Mouse (Mus musculus) stomach, postnatal 0 days (tissue): ENCODE results near the gene Calhm1.

ENCODE experiments used
- CTCF ChIP-seq: IDR thresholded peaks from 2 replicates; pipeline ENCODE4 v1.5.1; 2016; ENCODE audit warnings: antibody characterized with exemption, low read depth, mild to moderate bottlenecking, moderate library complexity
- EP300 ChIP-seq: optimal IDR thresholded peaks from 2 replicates; pipeline ENCODE3; 2016; ENCODE audit warnings: antibody characterized with exemption

DNA sequence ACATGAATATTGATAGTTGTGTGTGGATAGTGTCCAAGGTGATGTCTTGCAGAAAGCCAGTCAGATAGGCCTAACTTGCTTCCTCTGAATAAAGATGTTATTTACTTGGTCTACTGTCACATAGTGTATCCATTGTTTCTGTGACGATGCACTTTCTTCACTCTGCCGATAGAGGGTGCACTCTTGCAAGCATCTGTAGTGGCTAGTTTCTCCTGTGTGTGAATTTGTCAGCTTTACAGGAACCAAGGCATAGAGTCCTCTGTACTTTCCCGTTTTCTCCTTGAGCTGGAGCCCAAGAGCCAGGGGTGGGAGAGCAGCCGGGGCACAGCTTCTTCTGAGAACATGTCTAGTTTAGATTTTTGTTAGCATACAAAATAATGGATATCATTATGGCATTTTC, 23.0 kb downstream of the Calhm1 start:
- TF ChIP-seq CTCF (peak; percentile 93), EP300 (no peak)
